Mouse (Mus musculus) G1E (cell line): ENCODE results near the gene Zhx3. TPM values are rescaled to one million over a fixed set of nuclear protein-coding genes. Genes with fewer than 3 reads are reported as not detected.

Source experiments
- ATAC-seq: 2 replicates; pipeline ENCODE4 v1.8.0; 2016; ENCODE audit warnings: mild to moderate bottlenecking; ENCODE audit not compliant: insufficient number of reproducible peaks, poor library complexity, low FRiP score, severe bottlenecking; ENCODE audit errors: extremely low read depth
- DNase-seq: peaks from one replicate; pipeline ENCODE4 v3.0.0; 2012; ENCODE audit warnings: low spot score
- H3K27me3 ChIP-seq: 2 replicates; pipeline ENCODE4 v1.6.1; 2012; ENCODE audit warnings: mild to moderate bottlenecking, low read length, inconsistent platforms; ENCODE audit not compliant: insufficient read depth
- H3K36me3 ChIP-seq: replicated peaks from 2 replicates; pipeline ENCODE3; 2012; ENCODE audit warnings: mild to moderate bottlenecking, inconsistent platforms
- H3K4me1 ChIP-seq: 2 replicates; pipeline ENCODE4 v1.6.1; 2012; ENCODE audit warnings: low read depth, low read length, inconsistent platforms, mixed read lengths; ENCODE audit not compliant: insufficient read depth
- H3K4me3 ChIP-seq: 2 replicates; pipeline ENCODE4 v1.5.1; 2012; ENCODE audit warnings: low read depth, mild to moderate bottlenecking, inconsistent platforms, low read length, moderate library complexity, mixed read lengths
- H3K9me3 ChIP-seq: replicated peaks from 2 replicates; pipeline ENCODE4 v1.6.1; 2012; ENCODE audit warnings: inconsistent platforms
- CTCF ChIP-seq: IDR thresholded peaks from 2 replicates; pipeline ENCODE4 v1.5.1; 2012; ENCODE audit warnings: low read depth, low read length, inconsistent platforms, mixed read lengths
- GATA1 ChIP-seq: IDR thresholded peaks from 2 replicates; pipeline ENCODE4 v1.6.1; 2012; ENCODE audit warnings: borderline replicate concordance, low read length, inconsistent platforms, mixed read lengths
- GATA2 ChIP-seq: IDR thresholded peaks from 2 replicates; pipeline ENCODE4 v1.6.1; 2012; ENCODE audit warnings: low read depth, low read length, inconsistent platforms, borderline replicate concordance
- POLR2AphosphoS5 ChIP-seq: IDR thresholded peaks from 2 replicates; pipeline ENCODE4 v1.6.1; 2012; ENCODE audit warnings: low read depth, low read length, inconsistent platforms; ENCODE audit not compliant: insufficient replicate concordance
- TAL1 ChIP-seq: conservative IDR thresholded peaks from 2 replicates; pipeline ENCODE4 v1.6.1; 2012; ENCODE audit warnings: low read depth, low read length, inconsistent platforms, mixed read lengths
- polyA plus RNA-seq: library from polyadenylated mRNA; stranded (reverse); fragments of >175 nt; gene quantifications from 2 replicates; pipeline ENCODE4 v1.2.3, GENCODE M21; 2012
- total RNA-seq, 2 experiments: library from RNA; stranded (forward) in 1 of 2; stranded (reverse) in 1 of 2; fragments of 200-1000 nt in 1 of 2; fragments of >200 nt in 1 of 2; fragmentation: Nextera tagmentation in 1 of 2; gene quantifications; 2 replicates each; pipeline ENCODE4 v1.2.3; 2014 to 2017

Gene Zhx3
- total and polyA plus RNA-seq, 3 experiments: 1.7 to 8.4 (median 8.2) TPM

GRCm38 (mm10) chr2:160739647-160740356, 133.0 kb downstream of the Zhx3 start:
- H3K36me3 ChIP-seq: peaks cover 19% of the 10 kb centered on the region
- TF ChIP-seq TAL1 (no peak), CTCF (no peak), GATA2 (no peak)
- no peaks in the 10 kb centered on the region for H3K9me3 ChIP-seq
- DNase-seq: no peak
- H3K27me3 ChIP-seq: no peaks in the 10 kb centered on the region
- no peak overlapping the region for H3K4me3 ChIP-seq
- ATAC-seq: no peak
- H3K4me1 ChIP-seq: no peaks in the 10 kb centered on the region; the same call in 1 of the 2 replicates

GRCm38 (mm10) chr2:160738354-160738753, 134.4 kb downstream of the Zhx3 start:
- no peak for DNase-seq
- no peak for ATAC-seq
- H3K9me3 ChIP-seq: no peaks in the 10 kb centered on the region
- H3K4me1 ChIP-seq: no peaks in the 10 kb centered on the region; the same call in 1 of the 2 replicates
- H3K27me3 ChIP-seq: no peaks in the 10 kb centered on the region
- TF ChIP-seq TAL1 (no peak), GATA2 (no peak), CTCF (no peak), GATA1 (no peak), POLR2AphosphoS5 (no peak)
- H3K4me3 ChIP-seq: no peak overlapping the region
- H3K36me3 ChIP-seq: peaks cover 27% of the 10 kb centered on the region

GRCm38 (mm10) chr2:160736466-160736865, 136.3 kb downstream of the Zhx3 start:
- ATAC-seq: no peak
- Histone ChIP-seq H3K4me1 (peaks cover 9% of the 10 kb centered on the region), H3K36me3 (peaks cover 24% of the 10 kb centered on the region)

GRCm38 (mm10) chr2:160735706-160736310, 137.0 kb downstream of the Zhx3 start:
- H3K36me3 ChIP-seq: peaks cover 24% of the 10 kb centered on the region
- no peak for ATAC-seq
- H3K27me3 ChIP-seq: peaks cover 5% of the 10 kb centered on the region; the same call in 1 of the 2 replicates
- TF ChIP-seq CTCF: no peak
- TF ChIP-seq POLR2AphosphoS5: no peak
- TF ChIP-seq GATA1: no peak
- no peak for TF ChIP-seq TAL1
- no peak for TF ChIP-seq GATA2
- no peaks in the 10 kb centered on the region for H3K9me3 ChIP-seq
- DNase-seq: no peak
- H3K4me3 ChIP-seq: no peak overlapping the region
- peaks cover 12% of the 10 kb centered on the region for H3K4me1 ChIP-seq

More at GRCm38 (mm10) chr2:160736466-160736865, 136.3 kb downstream of the Zhx3 start:
- Histone ChIP-seq H3K27me3 (peaks cover 5% of the 10 kb centered on the region; the same call in 1 of the 2 replicates), H3K9me3 (no peaks in the 10 kb centered on the region), H3K4me3 (no peak overlapping the region)
- no peak for DNase-seq
- TF ChIP-seq POLR2AphosphoS5 (no peak), GATA1 (no peak), CTCF (no peak), TAL1 (no peak), GATA2 (no peak)

GRCm38 (mm10) chr2:160734331-160734730, 138.5 kb downstream of the Zhx3 start:
- no peak for ATAC-seq
- H3K4me1 ChIP-seq: peaks cover 23% of the 10 kb centered on the region
- TF ChIP-seq GATA1: no peak
- no peak for TF ChIP-seq CTCF
- TF ChIP-seq POLR2AphosphoS5: no peak
- no peak overlapping the region for H3K4me3 ChIP-seq
- DNase-seq: no peak
- peaks cover 22% of the 10 kb centered on the region for H3K36me3 ChIP-seq
- no peaks in the 10 kb centered on the region for H3K9me3 ChIP-seq
- H3K27me3 ChIP-seq: peaks cover 14% of the 10 kb centered on the region

- no peak for ATAC-seq
- no peak for DNase-seq
- Histone ChIP-seq H3K36me3 (peaks cover 22% of the 10 kb centered on the region), H3K27me3 (peaks cover 14% of the 10 kb centered on the region), H3K4me3 (no peak overlapping the region), H3K9me3 (no peaks in the 10 kb centered on the region), H3K4me1 (peaks cover 23% of the 10 kb centered on the region)
- no peak for TF ChIP-seq CTCF
These were observed 139.7 kb downstream of the Zhx3 start for GRCm38 (mm10) chr2:160733131-160733531.
